Mouse (Mus musculus) CD4-positive helper T cell, adult 2 months (primary cell): ENCODE measurements around the gene Best2.

Experiments used
- DNase-seq: peaks from one replicate; pipeline ENCODE4 v3.0.0-alpha.2; 2012; ENCODE audit warnings: low read depth, missing footprints, low spot score

Best2 gene

GRCm38 (mm10) chr8:84982499-84983011 is 31.8 kb downstream of the Best2 start:
- DNase-seq: peak; percentile 67

- no peak for DNase-seq
These were observed 32.5 kb downstream of the Best2 start for GRCm38 (mm10) chr8:84981644-84982498.

GRCm38 (mm10) chr8:84980622-84981358 is 33.5 kb downstream of the Best2 start:
- DNase-seq: peak; percentile 78

GRCm38 (mm10) chr8:84979599-84980421 is 34.5 kb downstream of the Best2 start:
- peak; percentile 97 for DNase-seq

- DNase-seq: peak; percentile 99
These were observed 35.9 kb downstream of the Best2 start, which contains the start of gene Junb for GRCm38 (mm10) chr8:84978248-84978940. Gene Junb, minus strand, starts transcription at chr8:84978718.

GRCm38 (mm10) chr8:84977435-84978247 is 36.7 kb downstream of the Best2 start:
- peak; percentile 89 for DNase-seq

- no peak for DNase-seq
These were observed 37.4 kb downstream of the Best2 start for GRCm38 (mm10) chr8:84976763-84977434.

GRCm38 (mm10) chr8:84976031-84976762 is 38.1 kb downstream of the Best2 start:
- DNase-seq: peak; percentile 96

GRCm38 (mm10) chr8:84975434-84975833 is 38.9 kb downstream of the Best2 start:
- DNase-seq: peak; percentile 88

GRCm38 (mm10) chr8:84974543-84975142 is 39.7 kb downstream of the Best2 start:
- peak; percentile 75 for DNase-seq

- peak; percentile 77 for DNase-seq
These were observed 40.4 kb downstream of the Best2 start for GRCm38 (mm10) chr8:84973803-84974542.

- no peak for DNase-seq
These were observed 41.3 kb downstream of the Best2 start for GRCm38 (mm10) chr8:84973079-84973478.

GRCm38 (mm10) chr8:84970913-84971312 is 43.4 kb downstream of the Best2 start:
- no peak for DNase-seq

GRCm38 (mm10) chr8:84970135-84970790 is 44.1 kb downstream of the Best2 start:
- no peak for DNase-seq

GRCm38 (mm10) chr8:84969241-84970134 is 44.8 kb downstream of the Best2 start, which contains the start of the genes Gm49661, Prdx2 and Rnaseh2a:
Gene Gm49661, minus strand, starts transcription at chr8:84969433.
Gene Prdx2, plus strand, starts transcription at chr8:84969587.
Gene Rnaseh2a, minus strand, starts transcription at chr8:84969767.
- DNase-seq: peak; percentile 81

- DNase-seq: no peak
These were observed 45.7 kb downstream of the Best2 start for GRCm38 (mm10) chr8:84968650-84969049.
